Mouse (Mus musculus) stomach, embryonic 15.5 days (tissue): ENCODE results near the gene Aida. TPM values are rescaled to one million over a fixed set of nuclear protein-coding genes. Genes with fewer than 3 reads are reported as not detected.
"Not testable (repeated sequence)": the region's sequence is repeated elsewhere in the genome, so short reads cannot be mapped to it uniquely, and the experiment has no call there.

Experiments
- ATAC-seq: fragments of 200-750 bp; cut with Nextera tagmentation; 2 replicates; pipeline ENCODE4 v1.8.0; 2017; ENCODE audit warnings: low read depth, moderate number of reproducible peaks, moderate TSS enrichment; ENCODE audit not compliant: insufficient read depth, low FRiP score
- H3K27ac ChIP-seq: fragments of 300-500 bp; sonication (generic); 2 replicates; pipeline ENCODE4 v1.5.1; 2015; ENCODE audit warnings: mild to moderate bottlenecking, inconsistent platforms
- H3K27me3 ChIP-seq: fragments of 300-500 bp; sonication (generic); replicated peaks from 2 replicates; pipeline ENCODE4 v1.6.1; 2015; ENCODE audit warnings: inconsistent platforms
- H3K36me3 ChIP-seq: fragments of 300-500 bp; sonication (generic); 2 replicates; pipeline ENCODE4 v1.6.1; 2015; ENCODE audit warnings: inconsistent platforms
- H3K4me1 ChIP-seq: fragments of 300-500 bp; sonication (generic); 2 replicates; pipeline ENCODE4 v1.6.1; 2015; ENCODE audit warnings: inconsistent platforms
- H3K4me2 ChIP-seq: fragments of 300-500 bp; sonication (generic); 2 replicates; pipeline ENCODE4 v1.6.1; 2015; ENCODE audit warnings: mild to moderate bottlenecking, inconsistent platforms
- H3K4me3 ChIP-seq: fragments of 300-500 bp; sonication (generic); replicated peaks from 2 replicates; pipeline ENCODE4 v1.5.1; 2015; ENCODE audit warnings: inconsistent platforms
- H3K9ac ChIP-seq: fragments of 300-500 bp; sonication (generic); 2 replicates; pipeline ENCODE4 v1.6.1; 2015; ENCODE audit warnings: inconsistent platforms
- H3K9me3 ChIP-seq: fragments of 300-500 bp; sonication (generic); 2 replicates; pipeline ENCODE4 v1.6.1; 2016; ENCODE audit warnings: inconsistent platforms
- WGBS: fragments of 180-500 bp; shearing (Covaris S2); methylation state at CpG from one replicate; pipeline ENCODE4 v1.1.7; 2015; 5-methylcytosine and 5-hydroxymethylcytosine counted together
- polyA plus RNA-seq: library from polyadenylated mRNA; unstranded; fragments of >200 nt; fragmentation: Nextera tagmentation; extraction: Ambion mirVana; gene quantifications from 2 replicates; pipeline ENCODE4 v1.2.1, GENCODE M21; 2015

Aida gene
- polyA plus RNA-seq, 1 experiment from 2014 or later = 37.1 TPM

- Histone ChIP-seq H3K4me3 (no peak overlapping the region), H3K4me2 (no peak overlapping the region), H3K9me3 (no peaks in the 10 kb centered on the region), H3K4me1 (no peaks in the 10 kb centered on the region), H3K36me3 (peaks cover 59% of the 10 kb centered on the region), H3K27ac (no peak overlapping the region), H3K9ac (no peak overlapping the region), H3K27me3 (no peaks in the 10 kb centered on the region)
- no peak for ATAC-seq
- WGBS = 88% methylated on average over 3 of the region's 3 CpGs
These were observed 8.0 kb upstream of the Aida start for GRCm38 (mm10) chr1:183288351-183288750.

GRCm38 (mm10) chr1:183289576-183289975, 6.8 kb upstream of the Aida start:
- Histone ChIP-seq H3K27me3 (no peaks in the 10 kb centered on the region), H3K27ac (no peak overlapping the region), H3K9me3 (no peaks in the 10 kb centered on the region), H3K36me3 (peaks cover 53% of the 10 kb centered on the region), H3K9ac (no peak overlapping the region), H3K4me2 (no peak overlapping the region), H3K4me3 (no peak overlapping the region), H3K4me1 (no peaks in the 10 kb centered on the region)
- 90% methylated on average over 4 of the region's 4 CpGs for WGBS
- no peak for ATAC-seq

GRCm38 (mm10) chr1:183296877-183297383, 540 bp downstream of the Aida start, which contains the start of gene Brox:
Gene Brox (minus strand): TSS chr1:183297269.
- under 1% methylated on average over 39 of the region's 39 CpGs for WGBS
- peak within 1 kb of the TSS; percentile 58 for H3K27ac ChIP-seq
- H3K4me3 ChIP-seq = peak within 1 kb of the TSS; percentile 54
- H3K9ac ChIP-seq = peak within 1 kb of the TSS; percentile 22; the same call in 1 of the 2 replicates
- peak; percentile 89 for ATAC-seq
- peaks cover 9% of the 10 kb centered on the region for H3K36me3 ChIP-seq
- H3K27me3 ChIP-seq = no peaks in the 10 kb centered on the region
- H3K4me2 ChIP-seq = peak within 1 kb of the TSS; percentile 58
- H3K4me1 ChIP-seq = no peaks in the 10 kb centered on the region
- H3K9me3 ChIP-seq = no peaks in the 10 kb centered on the region

- Histone ChIP-seq H3K9ac (peak overlapping the region; percentile 7; the same call in 1 of the 2 replicates), H3K9me3 (no peaks in the 10 kb centered on the region), H3K4me3 (peak overlapping the region; percentile 54), H3K27ac (peak overlapping the region; percentile 58), H3K4me1 (no peaks in the 10 kb centered on the region), H3K36me3 (peaks cover 5% of the 10 kb centered on the region), H3K27me3 (no peaks in the 10 kb centered on the region), H3K4me2 (peak overlapping the region; percentile 58)
- ATAC-seq = peak; percentile 24
- WGBS = 2% methylated on average over 29 of the region's 30 CpGs
These were observed 1.1 kb downstream of the Aida start for GRCm38 (mm10) chr1:183297473-183297885.

GRCm38 (mm10) chr1:183297886-183298489, 1.6 kb downstream of the Aida start:
- no peaks in the 10 kb centered on the region for H3K27me3 ChIP-seq
- H3K4me1 ChIP-seq = no peaks in the 10 kb centered on the region
- H3K4me3 ChIP-seq = peak overlapping the region; percentile 54
- ATAC-seq = peak; percentile 33; the same call in 1 of the 2 replicates
- peak overlapping the region; percentile 58 for H3K27ac ChIP-seq
- WGBS = 0% methylated on average over 20 of the region's 20 CpGs
- no peaks in the 10 kb centered on the region for H3K9me3 ChIP-seq
- peak overlapping the region; percentile 7; the same call in 1 of the 2 replicates for H3K9ac ChIP-seq
- peaks cover 3% of the 10 kb centered on the region for H3K36me3 ChIP-seq
- H3K4me2 ChIP-seq = peak overlapping the region; percentile 58

- Histone ChIP-seq H3K36me3 (no peaks in the 10 kb centered on the region), H3K4me2 (no peak overlapping the region), H3K9me3 (no peaks in the 10 kb centered on the region), H3K4me3 (no peak overlapping the region), H3K27me3 (no peaks in the 10 kb centered on the region), H3K27ac (no peak overlapping the region), H3K9ac (no peak overlapping the region), H3K4me1 (no peaks in the 10 kb centered on the region)
- ATAC-seq = no peak
- 86% methylated on average over 6 of the region's 6 CpGs for WGBS
These were observed 2.8 kb downstream of the Aida start for GRCm38 (mm10) chr1:183299161-183299560.

- H3K4me3 ChIP-seq = no peak overlapping the region
- no peak overlapping the region for H3K4me2 ChIP-seq
- 0 out of 2 replicates have a peak, but pooled peaks cover 6% of the 10 kb centered on the region for H3K36me3 ChIP-seq
- no peak overlapping the region for H3K27ac ChIP-seq
- no peak for ATAC-seq
- no peak overlapping the region for H3K9ac ChIP-seq
- WGBS = 80% methylated on average over 3 of the region's 3 CpGs
- no peaks in the 10 kb centered on the region for H3K27me3 ChIP-seq
- no peaks in the 10 kb centered on the region for H3K9me3 ChIP-seq
- no peaks in the 10 kb centered on the region for H3K4me1 ChIP-seq
These were observed 11.2 kb downstream of the Aida start for GRCm38 (mm10) chr1:183307555-183307954.

- 84% methylated on average over 1 of the region's 1 CpGs for WGBS
- H3K4me2 ChIP-seq = no peak overlapping the region
- H3K36me3 ChIP-seq = 0 out of 2 replicates have a peak, but pooled peaks cover 10% of the 10 kb centered on the region
- H3K9me3 ChIP-seq = no peaks in the 10 kb centered on the region
- no peaks in the 10 kb centered on the region for H3K4me1 ChIP-seq
- no peak overlapping the region for H3K4me3 ChIP-seq
- no peak overlapping the region for H3K9ac ChIP-seq
- H3K27ac ChIP-seq = no peak overlapping the region
- no peaks in the 10 kb centered on the region for H3K27me3 ChIP-seq
- no peak for ATAC-seq
These were observed 12.1 kb downstream of the Aida start for GRCm38 (mm10) chr1:183308476-183308875.

GRCm38 (mm10) chr1:183309601-183310000, 13.2 kb downstream of the Aida start:
- not testable (repeated sequence) for H3K4me3 ChIP-seq, H3K9me3 ChIP-seq, H3K4me2 ChIP-seq, H3K27ac ChIP-seq, ATAC-seq, H3K4me1 ChIP-seq, H3K27me3 ChIP-seq, H3K9ac ChIP-seq
- peaks cover 18% of the 10 kb centered on the region for H3K36me3 ChIP-seq
- 83% methylated on average over 2 of the region's 2 CpGs for WGBS

GRCm38 (mm10) chr1:183312076-183312475, 15.7 kb downstream of the Aida start:
- Histone ChIP-seq H3K27me3 (no peaks in the 10 kb centered on the region), H3K4me2 (no peak overlapping the region), H3K36me3 (peaks cover 28% of the 10 kb centered on the region), H3K27ac (no peak overlapping the region), H3K9me3 (no peaks in the 10 kb centered on the region), H3K4me3 (no peak overlapping the region), H3K4me1 (no peaks in the 10 kb centered on the region), H3K9ac (no peak overlapping the region)
- 92% methylated on average over 2 of the region's 2 CpGs for WGBS
- no peak for ATAC-seq

- Histone ChIP-seq H3K4me3 (no peak overlapping the region), H3K4me1 (no peaks in the 10 kb centered on the region), H3K27me3 (no peaks in the 10 kb centered on the region), H3K36me3 (peaks cover 41% of the 10 kb centered on the region), H3K27ac (no peak overlapping the region), H3K9ac (no peak overlapping the region), H3K9me3 (no peaks in the 10 kb centered on the region), H3K4me2 (no peak overlapping the region)
- WGBS = 87% methylated on average over 2 of the region's 2 CpGs
- no peak for ATAC-seq
These were observed 19.4 kb downstream of the Aida start for GRCm38 (mm10) chr1:183315783-183316182.

- no peaks in the 10 kb centered on the region for H3K27me3 ChIP-seq
- no peak overlapping the region for H3K27ac ChIP-seq
- H3K9ac ChIP-seq = no peak overlapping the region
- H3K4me1 ChIP-seq = no peaks in the 10 kb centered on the region
- 53% methylated on average over 3 of the region's 3 CpGs for WGBS
- no peak overlapping the region for H3K4me2 ChIP-seq
- H3K36me3 ChIP-seq = peaks cover 40% of the 10 kb centered on the region
- no peak overlapping the region for H3K4me3 ChIP-seq
- peak; percentile 31; the same call in 1 of the 2 replicates for ATAC-seq
- H3K9me3 ChIP-seq = no peaks in the 10 kb centered on the region
These were observed 24.3 kb downstream of the Aida start for GRCm38 (mm10) chr1:183320708-183321107.
